Mouse (Mus musculus) liver, embryonic 15.5 days (tissue): ENCODE data around the gene Prss56. TPM values are rescaled to one million over a fixed set of nuclear protein-coding genes. Genes with fewer than 3 reads are reported as not detected.
A peak's percentile ranks its signal among the peaks of the same experiment; 100 is the strongest.

Source experiments
- ATAC-seq: fragments of 200-750 bp; cut with Nextera tagmentation; 2 replicates; pipeline ENCODE4 v1.8.0; 2017; ENCODE audit warnings: moderate number of reproducible peaks, mild to moderate bottlenecking, moderate library complexity; ENCODE audit not compliant: insufficient read depth
- H3K27ac ChIP-seq: fragments of 300-500 bp; sonication (generic); replicated peaks from 2 replicates; pipeline ENCODE4 v1.5.1; 2015; ENCODE audit warnings: mild to moderate bottlenecking, inconsistent platforms
- H3K27me3 ChIP-seq: fragments of 300-500 bp; sonication (generic); 2 replicates; pipeline ENCODE4 v1.6.1; 2015; ENCODE audit warnings: mild to moderate bottlenecking, inconsistent platforms
- H3K36me3 ChIP-seq: fragments of 300-500 bp; sonication (generic); replicated peaks from 2 replicates; pipeline ENCODE4 v1.6.1; 2015; ENCODE audit warnings: moderate library complexity, mild to moderate bottlenecking, inconsistent platforms
- H3K4me1 ChIP-seq: fragments of 300-500 bp; sonication (generic); replicated peaks from 2 replicates; pipeline ENCODE4 v1.6.1; 2015; ENCODE audit warnings: inconsistent platforms
- H3K4me2 ChIP-seq: fragments of 300-500 bp; sonication (generic); 2 replicates; pipeline ENCODE4 v1.6.1; 2015; ENCODE audit warnings: moderate library complexity, mild to moderate bottlenecking, inconsistent platforms
- H3K4me3 ChIP-seq: fragments of 300-500 bp; sonication (generic); replicated peaks from 2 replicates; pipeline ENCODE4 v1.5.1; 2015; ENCODE audit warnings: mild to moderate bottlenecking, inconsistent platforms
- H3K9ac ChIP-seq: fragments of 300-500 bp; sonication (generic); 2 replicates; pipeline ENCODE4 v1.6.1; 2015; ENCODE audit warnings: moderate library complexity, mild to moderate bottlenecking, inconsistent platforms
- H3K9me3 ChIP-seq: fragments of 300-500 bp; sonication (generic); replicated peaks from 2 replicates; pipeline ENCODE4 v1.6.1; 2016; ENCODE audit warnings: inconsistent platforms
- WGBS: fragments of 180-500 bp; shearing (Covaris S2); methylation state at CpG from one replicate; pipeline ENCODE4 v1.1.7; 2015; ENCODE audit warnings: mixed read lengths; ENCODE audit not compliant: insufficient replicate concordance; 5-methylcytosine and 5-hydroxymethylcytosine counted together
- polyA plus RNA-seq: library from polyadenylated mRNA; unstranded; fragments of >200 nt; fragmentation: Nextera tagmentation; extraction: Ambion mirVana; gene quantifications from 2 replicates; pipeline ENCODE4 v1.2.1, GENCODE M21; 2015

Prss56 gene
- polyA plus RNA-seq, 1 experiment from 2014 or later, result not detected

- peaks cover 63% of the 10 kb centered on the region for H3K27me3 ChIP-seq
Measured at GRCm38 (mm10) chr1:87164164-87164795, 18.8 kb upstream of the Prss56 start.

GRCm38 (mm10) chr1:87164796-87165184, 18.3 kb upstream of the Prss56 start:
- WGBS, result 41% methylated on average over 9 of the region's 9 CpGs
- Histone ChIP-seq H3K9me3 (no peaks in the 10 kb centered on the region), H3K4me2 (no peak overlapping the region), H3K36me3 (no peaks in the 10 kb centered on the region), H3K27ac (no peak overlapping the region), H3K4me1 (no peaks in the 10 kb centered on the region), H3K27me3 (peaks cover 68% of the 10 kb centered on the region), H3K4me3 (no peak overlapping the region), H3K9ac (no peak overlapping the region)
- no peak for ATAC-seq

More at GRCm38 (mm10) chr1:87164164-87164795, 18.8 kb upstream of the Prss56 start:
- WGBS, result 23% methylated on average over 11 of the region's 11 CpGs
- Histone ChIP-seq H3K4me1 (no peaks in the 10 kb centered on the region), H3K4me3 (no peak overlapping the region), H3K9me3 (no peaks in the 10 kb centered on the region), H3K9ac (no peak overlapping the region), H3K27ac (no peak overlapping the region), H3K36me3 (no peaks in the 10 kb centered on the region), H3K4me2 (no peak overlapping the region)
- ATAC-seq, result no peak

- Histone ChIP-seq H3K9me3 (no peaks in the 10 kb centered on the region), H3K27me3 (peaks cover 69% of the 10 kb centered on the region)
- 20% methylated on average over 19 of the region's 19 CpGs for WGBS
Measured at GRCm38 (mm10) chr1:87170458-87170857, 12.7 kb upstream of the Prss56 start.

GRCm38 (mm10) chr1:87171312-87171711, 11.8 kb upstream of the Prss56 start:
- no peak overlapping the region for H3K27ac ChIP-seq
- H3K4me3 ChIP-seq, result no peak overlapping the region
- peaks cover 4% of the 10 kb centered on the region; the same call in 1 of the 2 replicates for H3K4me1 ChIP-seq
- H3K9me3 ChIP-seq, result no peaks in the 10 kb centered on the region
- no peak for ATAC-seq
- no peak overlapping the region for H3K4me2 ChIP-seq
- no peaks in the 10 kb centered on the region for H3K36me3 ChIP-seq
- WGBS, result 56% methylated on average over 1 of the region's 1 CpGs
- H3K9ac ChIP-seq, result no peak overlapping the region
- H3K27me3 ChIP-seq, result peaks cover 61% of the 10 kb centered on the region

More at GRCm38 (mm10) chr1:87170458-87170857, 12.7 kb upstream of the Prss56 start:
- no peak overlapping the region for H3K27ac ChIP-seq
- no peaks in the 10 kb centered on the region for H3K36me3 ChIP-seq
- peaks cover 4% of the 10 kb centered on the region; the same call in 1 of the 2 replicates for H3K4me1 ChIP-seq
- H3K9ac ChIP-seq, result no peak overlapping the region
- no peak for ATAC-seq
- no peak overlapping the region for H3K4me3 ChIP-seq
- H3K4me2 ChIP-seq, result no peak overlapping the region

- H3K4me2 ChIP-seq, result no peak overlapping the region
- peaks cover 4% of the 10 kb centered on the region; the same call in 1 of the 2 replicates for H3K4me1 ChIP-seq
- no peaks in the 10 kb centered on the region for H3K36me3 ChIP-seq
- 54% methylated on average over 9 of the region's 9 CpGs for WGBS
- no peak for ATAC-seq
- H3K4me3 ChIP-seq, result no peak overlapping the region
- H3K27ac ChIP-seq, result no peak overlapping the region
- no peak overlapping the region for H3K9ac ChIP-seq
- H3K9me3 ChIP-seq, result no peaks in the 10 kb centered on the region
- H3K27me3 ChIP-seq, result peaks cover 52% of the 10 kb centered on the region
Measured at GRCm38 (mm10) chr1:87172316-87172715, 10.8 kb upstream of the Prss56 start.

GRCm38 (mm10) chr1:87174006-87174955, 8.8 kb upstream of the Prss56 start:
- H3K36me3 ChIP-seq, result no peaks in the 10 kb centered on the region
- peak overlapping the region; percentile 19 for H3K4me2 ChIP-seq
- H3K27ac ChIP-seq, result no peak overlapping the region
- peaks cover 4% of the 10 kb centered on the region; the same call in 1 of the 2 replicates for H3K4me1 ChIP-seq
- 0 out of 2 replicates have a peak, but pooled peaks have one; percentile 18 for ATAC-seq
- H3K9me3 ChIP-seq, result no peaks in the 10 kb centered on the region
- no peak overlapping the region for H3K4me3 ChIP-seq
- H3K9ac ChIP-seq, result no peak overlapping the region
- peaks cover 51% of the 10 kb centered on the region for H3K27me3 ChIP-seq
- WGBS, result 26% methylated on average over 28 of the region's 28 CpGs

- no peak overlapping the region for H3K9ac ChIP-seq
- H3K4me2 ChIP-seq, result no peak overlapping the region
- H3K27ac ChIP-seq, result no peak overlapping the region
- peaks cover 4% of the 10 kb centered on the region; the same call in 1 of the 2 replicates for H3K4me1 ChIP-seq
- H3K4me3 ChIP-seq, result no peak overlapping the region
- H3K9me3 ChIP-seq, result no peaks in the 10 kb centered on the region
- no peak for ATAC-seq
- no peaks in the 10 kb centered on the region for H3K36me3 ChIP-seq
- H3K27me3 ChIP-seq, result peaks cover 43% of the 10 kb centered on the region
- 39% methylated on average over 11 of the region's 11 CpGs for WGBS
Measured at GRCm38 (mm10) chr1:87175852-87176292, 7.2 kb upstream of the Prss56 start.

GRCm38 (mm10) chr1:87180896-87181295, 2.2 kb upstream of the Prss56 start:
- Histone ChIP-seq H3K4me2 (no peak overlapping the region), H3K27ac (no peak overlapping the region), H3K9ac (no peak overlapping the region), H3K4me1 (peaks cover 3% of the 10 kb centered on the region; the same call in 1 of the 2 replicates), H3K36me3 (no peaks in the 10 kb centered on the region), H3K4me3 (no peak overlapping the region), H3K9me3 (no peaks in the 10 kb centered on the region), H3K27me3 (peaks cover 64% of the 10 kb centered on the region)
- no peak for ATAC-seq
- 22% methylated on average over 5 of the region's 5 CpGs for WGBS

GRCm38 (mm10) chr1:87183998-87184750, 1.1 kb downstream of the Prss56 start:
- H3K27me3 ChIP-seq, result peaks cover 90% of the 10 kb centered on the region

GRCm38 (mm10) chr1:87184751-87185139, 1.6 kb downstream of the Prss56 start:
- peak overlapping the region; percentile 32; the same call in 1 of the 2 replicates for H3K4me2 ChIP-seq
- no peak for ATAC-seq

More at GRCm38 (mm10) chr1:87183998-87184750, 1.1 kb downstream of the Prss56 start:
- Histone ChIP-seq H3K4me1 (peaks cover 6% of the 10 kb centered on the region; the same call in 1 of the 2 replicates), H3K9ac (no peak overlapping the region), H3K27ac (no peak overlapping the region), H3K36me3 (no peaks in the 10 kb centered on the region), H3K4me3 (no peak overlapping the region), H3K9me3 (no peaks in the 10 kb centered on the region), H3K4me2 (peak overlapping the region; percentile 32; the same call in 1 of the 2 replicates)
- WGBS, result 27% methylated on average over 15 of the region's 15 CpGs
- no peak for ATAC-seq

More at GRCm38 (mm10) chr1:87184751-87185139, 1.6 kb downstream of the Prss56 start:
- WGBS, result 8% methylated on average over 20 of the region's 20 CpGs
- no peak overlapping the region for H3K27ac ChIP-seq
- no peak overlapping the region for H3K9ac ChIP-seq
- H3K4me3 ChIP-seq, result no peak overlapping the region
- peaks cover 6% of the 10 kb centered on the region; the same call in 1 of the 2 replicates for H3K4me1 ChIP-seq
- H3K27me3 ChIP-seq, result peaks cover 95% of the 10 kb centered on the region
- H3K9me3 ChIP-seq, result no peaks in the 10 kb centered on the region
- H3K36me3 ChIP-seq, result no peaks in the 10 kb centered on the region
